Mouse (Mus musculus) embryonic fibroblast, embryonic 13.5 days (primary cell): Measurements from ENCODE around the gene Ttc9.

ENCODE experiments used
- CTCF ChIP-seq: IDR thresholded peaks from 2 replicates; pipeline ENCODE4 v1.5.1; 2011; ENCODE audit warnings: mild to moderate bottlenecking, control low read depth, low read length, moderate library complexity, borderline replicate concordance; ENCODE audit not compliant: insufficient read depth
- POLR2A ChIP-seq: IDR thresholded peaks from 2 replicates; pipeline ENCODE4 v1.6.1; 2011; ENCODE audit warnings: low read depth, mild to moderate bottlenecking, control low read depth, low read length, moderate library complexity

- TF ChIP-seq CTCF (no peak), POLR2A (no peak)
Measured at GRCm38 (mm10) chr12:81679807-81680529, 48.9 kb downstream of the Ttc9 start.
